ENCODE assay signal across 27 mouse cellular contexts in genomic region chr10:54035586-54035985, GRCm38 (mm10). TPM values are rescaled to one million over a fixed set of nuclear protein-coding genes. Genes with fewer than 3 reads are reported as not detected.
A peak's percentile ranks its signal among the peaks of the same experiment; 100 is the strongest.
DNase-seq lines count a peak whose midpoint lies in the region; ATAC-seq lines count a peak whose summit lies in the region.
"Had no signal": no experiment of that assay in that cellular context is flagged by ENCODE, and none has a peak within 500 bp of the region (broad histone marks: within the 10 kb centered on the region; RNA-seq: fewer than 3 reads in every experiment).

No protein-coding gene starts in this region.

- 60% methylated on average over 1 of the region's 1 CpGs for WGBS in liver, embryonic 12.5 days (ENCODE audit: insufficient replicate concordance)
- 70% methylated on average over 1 of the region's 1 CpGs for WGBS in liver, embryonic 11.5 days
- WGBS in liver, embryonic 13.5 days (ENCODE audit: insufficient replicate concordance), result 46% methylated on average over 1 of the region's 1 CpGs
- 97% methylated on average over 1 of the region's 1 CpGs for whole genome bisulfite sequencing in intestine, embryonic 16.5 days

- peaks cover 72% of the 10 kb centered on the region for H3K4me1 ChIP-seq in liver, embryonic 12.5 days
- H3K4me1 ChIP-seq in liver, embryonic 11.5 days (replicated peaks; ENCODE audit: control insufficient read depth, insufficient read depth, low read length), result peaks cover 37% of the 10 kb centered on the region
- peaks cover 71% of the 10 kb centered on the region for H3K4me1 ChIP-seq in liver, embryonic 13.5 days (replicated peaks)
- H3K4me1 ChIP-seq in intestine, embryonic 16.5 days (ENCODE audit: control insufficient read depth, insufficient read depth, low read length), result no peaks in the 10 kb centered on the region; the same call in 1 of the 2 replicates
- H3K4me1 ChIP-seq: hindbrain, embryonic 12.5 days; intestine, embryonic 15.5 days; limb, embryonic 10.5 days; midbrain, embryonic 13.5 days had no signal

- peak overlapping the region; percentile 64; the same call in 1 of the 2 replicates for H3K27ac ChIP-seq in liver, embryonic 12.5 days
- no peak overlapping the region for H3K27ac ChIP-seq in liver, embryonic 11.5 days (ENCODE audit: low read depth, low read length)
- peak overlapping the region; percentile 66 for H3K27ac ChIP-seq in liver, embryonic 13.5 days
- no peak overlapping the region for H3K27ac ChIP-seq in intestine, embryonic 16.5 days (ENCODE audit: low read length)
- H3K27ac ChIP-seq: heart, embryonic 10.5 days; hindbrain, embryonic 12.5 days; hindbrain, postnatal 0 days; intestine, embryonic 15.5 days; limb, embryonic 10.5 days; limb, embryonic 15.5 days; lung, embryonic 15.5 days; midbrain, embryonic 13.5 days had no signal

- H3K9ac ChIP-seq in liver, embryonic 12.5 days, result peak overlapping the region; percentile 18; the same call in 1 of the 2 replicates
- H3K9ac ChIP-seq in liver, embryonic 11.5 days (ENCODE audit: low read depth, low read length), result no peak overlapping the region
- H3K9ac ChIP-seq in liver, embryonic 13.5 days, result peak overlapping the region; percentile 47
- no peak overlapping the region for H3K9ac ChIP-seq in intestine, embryonic 16.5 days (ENCODE audit: low read depth, low read length)
- H3K9ac ChIP-seq: forebrain, postnatal 0 days; hindbrain, embryonic 12.5 days; intestine, embryonic 15.5 days; limb, embryonic 15.5 days; lung, embryonic 15.5 days; midbrain, embryonic 13.5 days had no signal

- no peak for ATAC-seq in liver, embryonic 12.5 days
- no peak for ATAC-seq in liver, embryonic 11.5 days (replicated peaks; ENCODE audit: low FRiP score)
- no peak for ATAC-seq in liver, embryonic 13.5 days (ENCODE audit: low read depth)
- no peak for ATAC-seq in megakaryocyte-erythroid progenitor cell, adult 5-6 weeks (replicated peaks; ENCODE audit: low FRiP score, low TSS enrichment, poor library complexity, severe bottlenecking)
- no peak for ATAC-seq in intestine, embryonic 16.5 days
- ATAC-seq: forebrain, postnatal 0 days; hindbrain, postnatal 0 days; intestine, embryonic 15.5 days; midbrain, embryonic 13.5 days had no signal

- H3K9me3 ChIP-seq in liver, embryonic 12.5 days (replicated peaks), result no peaks in the 10 kb centered on the region
- H3K9me3 ChIP-seq in liver, embryonic 11.5 days (ENCODE audit: control insufficient read depth, low read length), result no peaks in the 10 kb centered on the region
- no peaks in the 10 kb centered on the region for H3K9me3 ChIP-seq in liver, embryonic 13.5 days (replicated peaks)
- no peaks in the 10 kb centered on the region for H3K9me3 ChIP-seq in intestine, embryonic 16.5 days (ENCODE audit: control insufficient read depth, low read length)
- H3K9me3 ChIP-seq: heart, embryonic 10.5 days; hindbrain, embryonic 12.5 days; intestine, embryonic 15.5 days; limb, embryonic 10.5 days; limb, embryonic 15.5 days; lung, embryonic 15.5 days; megakaryocyte, embryonic 14.5 days; midbrain, embryonic 13.5 days had no signal

- H3K4me3 ChIP-seq in liver, embryonic 12.5 days, result no peak overlapping the region
- H3K4me3 ChIP-seq in liver, embryonic 11.5 days (ENCODE audit: low read depth, low read length), result no peak overlapping the region
- no peak overlapping the region for H3K4me3 ChIP-seq in liver, embryonic 13.5 days (replicated peaks)
- H3K4me3 ChIP-seq in intestine, embryonic 16.5 days (ENCODE audit: low read length), result no peak overlapping the region
- H3K4me3 ChIP-seq: erythroblast, embryonic 14.5 days; heart, embryonic 10.5 days; hindbrain, embryonic 12.5 days; intestine, embryonic 15.5 days; limb, embryonic 10.5 days; limb, embryonic 15.5 days; lung, embryonic 15.5 days; megakaryocyte, embryonic 14.5 days; midbrain, embryonic 13.5 days had no signal

- H3K27me3 ChIP-seq in liver, embryonic 12.5 days (replicated peaks), result no peaks in the 10 kb centered on the region
- H3K27me3 ChIP-seq in liver, embryonic 11.5 days (replicated peaks; ENCODE audit: control insufficient read depth, insufficient read depth, low read length), result no peaks in the 10 kb centered on the region
- no peaks in the 10 kb centered on the region for H3K27me3 ChIP-seq in liver, embryonic 13.5 days
- H3K27me3 ChIP-seq in splenic B cell, adult 2 months (ENCODE audit: control insufficient read depth, insufficient read depth, low read length, poor library complexity, severe bottlenecking), result no peaks in the 10 kb centered on the region
- no peaks in the 10 kb centered on the region for H3K27me3 ChIP-seq in intestine, embryonic 16.5 days (replicated peaks; ENCODE audit: control insufficient read depth, insufficient read depth, low read length)
- H3K27me3 ChIP-seq: hindbrain, embryonic 12.5 days; intestine, embryonic 15.5 days; limb, embryonic 15.5 days; lung, embryonic 15.5 days; megakaryocyte, embryonic 14.5 days; midbrain, embryonic 13.5 days had no signal

- peaks cover under 1% of the 10 kb centered on the region for H3K36me3 ChIP-seq in liver, embryonic 12.5 days
- no peaks in the 10 kb centered on the region; the same call in 1 of the 2 replicates for H3K36me3 ChIP-seq in liver, embryonic 11.5 days (ENCODE audit: control insufficient read depth, insufficient read depth, low read length)
- peaks cover under 1% of the 10 kb centered on the region for H3K36me3 ChIP-seq in liver, embryonic 13.5 days
- H3K36me3 ChIP-seq in splenic B cell, adult 2 months (ENCODE audit: control insufficient read depth, insufficient read depth, low read length, poor library complexity, severe bottlenecking), result peaks cover 5% of the 10 kb centered on the region
- H3K36me3 ChIP-seq in intestine, embryonic 16.5 days (ENCODE audit: control insufficient read depth, insufficient read depth, low read length), result no peaks in the 10 kb centered on the region
- H3K36me3 ChIP-seq: heart, embryonic 10.5 days; hindbrain, embryonic 12.5 days; intestine, embryonic 15.5 days; limb, embryonic 10.5 days; limb, embryonic 15.5 days; lung, embryonic 15.5 days; midbrain, embryonic 13.5 days had no signal

- H3K4me2 ChIP-seq in liver, embryonic 12.5 days, result no peak overlapping the region
- no peak overlapping the region for H3K4me2 ChIP-seq in liver, embryonic 11.5 days
- H3K4me2 ChIP-seq in liver, embryonic 13.5 days, result 0 out of 2 replicates have a peak overlapping the region, but pooled peaks have one; percentile 0
- H3K4me2 ChIP-seq in intestine, embryonic 16.5 days (ENCODE audit: low read depth, low read length), result no peak overlapping the region
- H3K4me2 ChIP-seq: hindbrain, embryonic 12.5 days; intestine, embryonic 15.5 days; limb, embryonic 15.5 days; lung, embryonic 15.5 days; midbrain, embryonic 13.5 days had no signal

- DNase-seq in liver, embryonic 11.5 days (ENCODE audit: low spot score), result no peak
- DNase-seq in thymus, postnatal 4 days, result peak; percentile 42
- DNase-seq in thymus, postnatal 10 days (ENCODE audit: low spot score in 2 of 2), result no peak
- DNase-seq in liver, embryonic 13.5 days, result no peak
- DNase-seq in splenic B cell, adult 2 months (ENCODE audit: low read depth, low spot score), result peak; percentile 54
- DNase-seq: adrenal gland, postnatal 25 days; cerebellum, adult 11-12 months; cerebellum, adult 9-11 months; forebrain, postnatal 0 days; heart, postnatal 36 days; kidney, adult 9 months; kidney, postnatal 14 days; layer of hippocampus, adult 9-11 months; lung, postnatal 36 days had no signal

RNA-seq across cellular contexts. Expression of gene Man1a, which starts 40.8 kb away (rescaled TPM):
- polyA plus RNA-seq in liver, embryonic 12.5 days (2016; fragmentation: Nextera tagmentation; extraction: Ambion mirVana), result 16.1 and 16.8 TPM in 2 replicates
- 12.6 and 12.9 TPM in 2 replicates for polyA plus RNA-seq in liver, embryonic 11.5 days (2014; fragmentation: Nextera tagmentation; extraction: Ambion mirVana)
- polyA plus RNA-seq in liver, embryonic 13.5 days (2015; fragmentation: Nextera tagmentation; extraction: Ambion mirVana), result 8.2 and 11.2 TPM in 2 replicates
- 16.0 and 16.1 TPM in 2 replicates for total RNA-seq in megakaryocyte-erythroid progenitor cell, adult 5-6 weeks (2014; fragmentation: Nextera tagmentation)
- 21.8 and 23.7 TPM in 2 replicates for total RNA-seq in megakaryocyte-erythroid progenitor cell, adult 5-6 weeks (2017)
- polyA plus RNA-seq in intestine, embryonic 16.5 days (2015; fragmentation: Nextera tagmentation; extraction: Ambion mirVana), result 11.2 and 15.4 TPM in 2 replicates

Comparison
In these comparisons a context has a peak if more than half of its experiments do, and no peak if none do; other contexts are left out.
1. H3K27ac ChIP-seq: peak in liver, embryonic 12.5 days (single experiment) and liver, embryonic 13.5 days (single experiment); none in liver, embryonic 11.5 days (single experiment) and intestine, embryonic 16.5 days (single experiment).
2. H3K9ac ChIP-seq: peak in liver, embryonic 12.5 days (single experiment) and liver, embryonic 13.5 days (single experiment); none in liver, embryonic 11.5 days (single experiment) and intestine, embryonic 16.5 days (single experiment).
3. DNase-seq: peak in thymus, postnatal 4 days (single experiment) and splenic B cell, adult 2 months (single experiment); none in liver, embryonic 11.5 days (single experiment), thymus, postnatal 10 days (0 of 2) and liver, embryonic 13.5 days (single experiment).